Mouse (Mus musculus) ES-Bruce4 (cell line): ENCODE data around the gene Ebp.

ENCODE experiments used
- CTCF ChIP-seq: IDR thresholded peaks from one replicate; pipeline ENCODE4 v1.8.1; 2011; ENCODE audit warnings: low read depth, low read length
- EP300 ChIP-seq: IDR thresholded peaks from 2 replicates; pipeline ENCODE4 v1.6.1; 2011; ENCODE audit warnings: low read depth, low read length; ENCODE audit not compliant: insufficient read depth

- TF ChIP-seq CTCF (no peak), EP300 (no peak)
Observed at GRCm38 (mm10) chrX:8206015-8206693, 12.8 kb upstream of the Ebp start, which contains the start of gene Porcn.
